Mouse (Mus musculus) midbrain, embryonic 13.5 days (tissue): ENCODE results near the gene Rps23. TPM values are rescaled to one million over a fixed set of nuclear protein-coding genes. Genes with fewer than 3 reads are reported as not detected.
"Not testable (repeated sequence)": the region's sequence is repeated elsewhere in the genome, so short reads cannot be mapped to it uniquely, and the experiment has no call there.

Source experiments
- ATAC-seq: fragments of 200-750 bp; cut with Nextera tagmentation; 2 replicates; pipeline ENCODE4 v1.8.0; 2017; ENCODE audit warnings: mild to moderate bottlenecking, moderate TSS enrichment, moderate library complexity
- H3K27ac ChIP-seq: fragments of 300-500 bp; sonication (generic); 2 replicates; pipeline ENCODE4 v1.5.1; 2015; ENCODE audit warnings: inconsistent platforms, mild to moderate bottlenecking, moderate library complexity
- H3K27me3 ChIP-seq: fragments of 300-500 bp; sonication (generic); 2 replicates; pipeline ENCODE4 v1.6.1; 2015; ENCODE audit warnings: mild to moderate bottlenecking, inconsistent platforms
- H3K36me3 ChIP-seq: fragments of 300-500 bp; sonication (generic); 2 replicates; pipeline ENCODE4 v1.6.1; 2015; ENCODE audit warnings: mild to moderate bottlenecking, inconsistent platforms
- H3K4me1 ChIP-seq: fragments of 300-500 bp; sonication (generic); replicated peaks from 2 replicates; pipeline ENCODE4 v1.6.1; 2015; ENCODE audit warnings: inconsistent platforms
- H3K4me2 ChIP-seq: fragments of 300-500 bp; sonication (generic); replicated peaks from 2 replicates; pipeline ENCODE4 v1.6.1; 2015; ENCODE audit warnings: moderate library complexity, mild to moderate bottlenecking, inconsistent platforms
- H3K4me3 ChIP-seq: fragments of 300-500 bp; sonication (generic); replicated peaks from 2 replicates; pipeline ENCODE4 v1.5.1; 2015; ENCODE audit warnings: mild to moderate bottlenecking, inconsistent platforms
- H3K9ac ChIP-seq: fragments of 300-500 bp; sonication (generic); replicated peaks from 2 replicates; pipeline ENCODE4 v1.6.1; 2015; ENCODE audit warnings: mild to moderate bottlenecking, inconsistent platforms
- H3K9me3 ChIP-seq: fragments of 300-500 bp; sonication (generic); 2 replicates; pipeline ENCODE4 v1.6.1; 2016; ENCODE audit warnings: mild to moderate bottlenecking, inconsistent platforms
- WGBS: fragments of 180-500 bp; shearing (Covaris S2); methylation state at CpG from one replicate; pipeline ENCODE4 v1.1.7; 2015; 5-methylcytosine and 5-hydroxymethylcytosine counted together
- polyA plus RNA-seq: library from polyadenylated mRNA; unstranded; fragments of >200 nt; fragmentation: Nextera tagmentation; extraction: Ambion mirVana; gene quantifications from 2 replicates; pipeline ENCODE4 v1.2.1, GENCODE M21; 2015

Rps23 gene
- polyA plus RNA-seq, 1 experiment from 2014 or later = 139 TPM

DNA sequence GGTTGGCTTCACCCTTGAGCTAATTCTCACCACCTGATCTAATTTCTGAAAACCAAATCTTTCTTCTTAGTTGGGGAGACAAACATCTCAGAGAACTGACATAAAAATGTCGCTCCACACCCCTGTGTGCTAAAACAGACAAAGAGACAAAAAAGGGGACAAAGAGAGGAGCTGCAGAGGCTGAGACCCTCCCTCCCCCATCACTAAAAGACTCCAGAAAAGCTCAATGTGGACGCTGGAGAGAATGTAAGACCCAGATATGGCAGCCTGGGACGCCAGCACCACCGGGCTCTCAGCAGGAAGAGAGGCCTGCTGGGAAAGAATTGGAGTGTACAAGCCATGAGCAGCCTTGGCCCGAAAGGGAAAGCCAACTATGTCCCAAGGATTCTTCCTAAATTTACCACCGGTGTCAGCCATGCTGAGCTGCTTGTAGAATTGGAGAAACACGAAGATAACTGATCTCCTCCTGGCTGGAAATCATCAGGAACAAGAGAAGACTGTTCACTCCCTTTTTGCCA is 9.0 kb upstream of the Rps23 start:
- WGBS = 45% methylated on average over 7 of the region's 7 CpGs
- no peak overlapping the region for H3K4me2 ChIP-seq

DNA sequence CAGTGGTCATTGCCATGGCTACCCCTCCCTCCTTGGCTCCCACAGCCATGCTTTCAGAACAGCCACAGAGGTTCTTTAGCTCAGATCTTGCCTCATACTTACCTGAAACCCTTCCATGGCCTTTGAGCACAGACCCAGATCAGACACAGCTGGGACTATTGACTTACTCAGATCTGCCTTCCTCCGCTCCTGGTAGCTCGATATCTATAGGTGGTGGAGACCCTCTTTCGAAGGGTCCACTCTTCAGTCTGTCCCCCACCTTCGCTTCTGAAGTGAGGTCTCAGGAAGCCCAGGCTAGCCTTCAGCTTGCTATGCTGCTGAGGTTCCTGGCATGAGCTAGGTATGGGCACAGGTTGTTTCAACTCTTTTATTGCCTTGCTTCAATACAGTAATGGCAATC is 8.0 kb upstream of the Rps23 start:
- H3K4me1 ChIP-seq = peaks cover 13% of the 10 kb centered on the region
- WGBS = 93% methylated on average over 4 of the region's 4 CpGs
- no peak overlapping the region for H3K4me3 ChIP-seq
- H3K4me2 ChIP-seq = no peak overlapping the region
- no peaks in the 10 kb centered on the region for H3K9me3 ChIP-seq
- H3K27me3 ChIP-seq = no peaks in the 10 kb centered on the region
- H3K36me3 ChIP-seq = no peaks in the 10 kb centered on the region
- ATAC-seq = no peak
- no peak overlapping the region for H3K9ac ChIP-seq
- no peak overlapping the region for H3K27ac ChIP-seq

More for the DNA sequence above, 9.0 kb upstream of the Rps23 start:
- peak overlapping the region; percentile 75 for H3K27ac ChIP-seq
- no peaks in the 10 kb centered on the region for H3K27me3 ChIP-seq
- 0 out of 2 replicates have a peak, but pooled peaks have one; percentile 31 for ATAC-seq
- peaks cover 13% of the 10 kb centered on the region for H3K4me1 ChIP-seq
- H3K9ac ChIP-seq = no peak overlapping the region
- no peak overlapping the region for H3K4me3 ChIP-seq
- H3K9me3 ChIP-seq = no peaks in the 10 kb centered on the region
- no peaks in the 10 kb centered on the region for H3K36me3 ChIP-seq

DNA sequence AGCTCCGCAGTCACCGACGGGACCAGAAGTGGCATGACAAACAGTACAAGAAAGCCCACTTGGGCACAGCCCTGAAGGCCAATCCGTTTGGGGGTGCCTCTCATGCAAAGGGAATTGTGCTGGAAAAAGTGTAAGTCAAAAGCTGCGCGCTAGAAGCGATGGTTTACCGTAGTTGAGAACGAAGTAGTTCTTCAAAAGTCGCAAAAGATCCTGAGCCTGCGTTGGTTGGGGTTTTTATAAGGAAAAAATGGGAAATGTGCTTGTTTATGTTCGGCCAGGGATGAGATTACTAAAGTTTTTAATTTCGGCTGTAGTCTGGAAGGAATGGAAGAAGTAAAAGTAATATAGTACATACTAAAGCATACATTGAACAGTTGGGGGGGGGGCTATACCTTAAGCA is 859 bp downstream of the Rps23 start:
- under 1% methylated on average over 13 of the region's 13 CpGs for WGBS
- not testable (repeated sequence) for ATAC-seq, H3K27me3 ChIP-seq, H3K9me3 ChIP-seq, H3K27ac ChIP-seq
- peaks cover 36% of the 10 kb centered on the region for H3K36me3 ChIP-seq
- peak overlapping the region; percentile 92 for H3K9ac ChIP-seq
- H3K4me2 ChIP-seq = peak overlapping the region; percentile 73
- peaks cover 10% of the 10 kb centered on the region for H3K4me1 ChIP-seq
- peak overlapping the region; percentile 78 for H3K4me3 ChIP-seq

DNA sequence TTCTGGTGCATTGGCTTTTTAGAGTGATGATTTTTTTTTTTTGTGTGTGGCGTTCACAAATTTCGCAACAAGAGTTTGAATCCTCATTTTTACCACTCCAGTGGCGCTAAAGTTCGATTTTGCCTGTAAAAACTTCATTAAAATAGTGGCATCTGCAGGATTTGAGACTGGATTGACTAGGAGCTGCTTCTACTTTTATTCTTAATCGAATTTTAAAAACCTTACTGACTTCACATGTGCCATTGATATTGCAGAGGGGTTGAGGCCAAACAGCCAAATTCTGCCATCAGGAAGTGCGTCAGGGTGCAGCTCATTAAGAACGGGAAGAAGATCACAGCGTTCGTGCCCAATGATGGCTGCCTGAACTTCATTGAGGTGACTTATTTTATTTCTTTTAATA is 1.3 kb downstream of the Rps23 start:
- H3K4me3 ChIP-seq = peak overlapping the region; percentile 78
- no peak overlapping the region for H3K27ac ChIP-seq
- H3K27me3 ChIP-seq = no peaks in the 10 kb centered on the region
- H3K9ac ChIP-seq = peak overlapping the region; percentile 92
- WGBS = 50% methylated on average over 9 of the region's 9 CpGs
- peak overlapping the region; percentile 73 for H3K4me2 ChIP-seq
- ATAC-seq = no peak
- no peaks in the 10 kb centered on the region for H3K9me3 ChIP-seq
- peaks cover 10% of the 10 kb centered on the region for H3K4me1 ChIP-seq
- H3K36me3 ChIP-seq = peaks cover 38% of the 10 kb centered on the region

DNA sequence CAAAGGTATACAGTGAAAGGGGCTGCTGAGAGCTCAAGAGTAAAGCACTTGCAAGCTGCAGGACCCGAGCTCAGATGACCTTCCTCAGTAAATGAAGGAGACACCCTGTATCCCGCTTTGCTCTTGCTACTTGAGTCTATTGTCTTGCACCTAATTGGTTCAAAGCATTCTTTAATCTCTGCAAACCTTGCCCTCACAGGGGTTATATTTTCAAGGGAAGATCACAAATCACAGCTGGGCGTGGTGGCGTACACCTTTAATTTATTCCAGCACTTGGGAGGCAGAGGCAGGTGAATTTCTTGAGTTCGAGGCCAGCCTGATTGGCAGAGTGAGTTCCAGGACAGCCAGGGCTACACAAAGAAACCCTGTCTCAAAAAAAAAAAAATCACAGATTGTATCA is 2.4 kb downstream of the Rps23 start:
- Histone ChIP-seq H3K4me1 (peaks cover 10% of the 10 kb centered on the region), H3K9me3 (no peaks in the 10 kb centered on the region), H3K9ac (no peak overlapping the region), H3K4me2 (no peak overlapping the region), H3K36me3 (peaks cover 38% of the 10 kb centered on the region), H3K27ac (no peak overlapping the region; the same call in 1 of the 2 replicates), H3K4me3 (no peak overlapping the region), H3K27me3 (no peaks in the 10 kb centered on the region)
- 89% methylated on average over 5 of the region's 5 CpGs for WGBS
- ATAC-seq = no peak

DNA sequence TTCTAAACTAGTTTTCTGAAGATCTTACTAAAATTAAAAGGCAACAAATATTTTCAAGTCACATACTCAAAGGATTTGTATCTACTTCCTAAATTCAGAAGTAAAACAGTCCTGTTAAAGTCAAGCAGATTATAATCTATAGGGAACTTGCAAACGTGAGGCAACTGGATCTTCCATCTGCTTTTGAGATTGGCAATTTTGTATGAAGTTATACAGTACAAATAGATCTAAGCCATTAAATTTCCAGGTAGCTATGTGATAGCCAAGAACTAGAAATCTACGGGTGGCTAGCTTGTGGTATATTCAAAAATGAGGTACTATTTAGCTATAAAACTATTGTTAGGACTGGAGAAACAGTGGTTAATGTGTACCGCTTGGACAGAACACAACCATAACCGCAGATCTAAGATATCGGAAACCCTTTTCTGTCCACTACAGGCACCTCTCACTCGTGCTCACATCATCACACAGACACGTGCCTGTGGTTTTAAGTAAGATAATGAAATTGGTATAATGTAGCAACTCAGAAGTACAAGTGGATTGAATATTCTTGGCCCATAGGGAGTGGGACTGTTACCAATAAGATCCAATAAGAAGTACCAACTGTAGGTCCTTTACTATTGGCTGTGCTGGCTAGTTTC is 3.5 kb downstream of the Rps23 start:
- no peaks in the 10 kb centered on the region for H3K9me3 ChIP-seq
- ATAC-seq = no peak
- H3K4me3 ChIP-seq = no peak overlapping the region
- H3K27ac ChIP-seq = no peak overlapping the region
- peaks cover 10% of the 10 kb centered on the region for H3K4me1 ChIP-seq
- 83% methylated on average over 7 of the region's 7 CpGs for WGBS
- no peak overlapping the region for H3K4me2 ChIP-seq
- H3K27me3 ChIP-seq = no peaks in the 10 kb centered on the region
- no peak overlapping the region for H3K9ac ChIP-seq
- peaks cover 38% of the 10 kb centered on the region for H3K36me3 ChIP-seq

DNA sequence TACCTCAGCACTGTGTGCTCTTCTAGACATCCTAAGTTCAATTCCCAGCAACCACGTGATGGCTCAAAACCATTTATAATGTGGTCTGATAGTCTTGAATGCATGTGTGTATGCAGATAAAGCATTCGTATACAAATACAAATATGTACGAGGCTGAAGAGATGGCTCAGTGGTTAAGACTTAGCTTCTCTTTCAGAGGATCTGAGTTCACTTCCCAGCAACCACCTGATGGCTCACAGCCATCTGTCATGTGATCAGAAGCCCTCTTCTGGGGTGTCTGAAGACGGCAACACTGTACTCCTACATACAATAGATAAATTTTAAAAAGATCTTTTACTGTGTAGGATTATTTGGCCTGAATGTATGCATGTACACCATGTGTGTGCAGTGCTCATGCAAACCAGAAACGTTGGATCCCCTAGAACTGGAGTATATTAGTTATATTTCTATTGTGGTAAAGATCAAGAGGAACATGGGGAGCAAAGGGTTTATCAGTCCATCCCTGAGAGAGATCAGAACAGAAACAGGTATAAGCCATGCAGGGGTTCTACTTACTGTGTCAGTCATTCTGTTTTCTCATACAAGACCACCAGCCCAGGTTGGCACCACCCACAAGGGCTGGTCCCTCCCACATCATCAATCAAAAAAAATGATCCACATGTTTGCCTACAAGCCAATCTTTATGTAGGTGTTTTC is 4.3 kb downstream of the Rps23 start:
- Histone ChIP-seq H3K4me3 (no peak overlapping the region), H3K9ac (no peak overlapping the region), H3K9me3 (no peaks in the 10 kb centered on the region), H3K4me1 (peaks cover 10% of the 10 kb centered on the region), H3K27me3 (no peaks in the 10 kb centered on the region), H3K27ac (no peak overlapping the region), H3K4me2 (no peak overlapping the region), H3K36me3 (peaks cover 38% of the 10 kb centered on the region)
- ATAC-seq = no peak
- 80% methylated on average over 5 of the region's 5 CpGs for WGBS

DNA sequence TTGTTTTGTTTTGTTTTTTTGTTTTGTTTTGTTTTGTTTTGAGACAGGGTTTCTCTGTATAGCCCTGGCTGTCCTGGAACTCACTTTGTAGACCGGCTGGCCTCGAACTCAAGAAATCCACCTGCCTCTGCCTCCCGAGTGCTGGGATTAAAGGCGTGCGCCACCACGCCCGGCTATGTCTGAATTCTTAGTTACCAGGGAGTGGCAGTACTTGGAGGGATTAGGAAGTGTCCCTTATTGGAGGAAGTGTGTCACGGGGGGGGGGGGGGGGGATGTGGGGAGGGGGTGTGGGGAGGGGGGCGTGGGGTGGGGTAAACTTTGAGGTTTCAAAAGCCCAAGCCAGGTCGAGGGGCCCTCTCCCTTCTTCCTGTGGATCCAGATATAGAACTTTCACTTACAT is 5.5 kb downstream of the Rps23 start:
- 94% methylated on average over 9 of the region's 10 CpGs for WGBS
- H3K27me3 ChIP-seq, H3K27ac ChIP-seq, H3K9me3 ChIP-seq, ATAC-seq, H3K4me2 ChIP-seq, H3K4me3 ChIP-seq, H3K9ac ChIP-seq: not testable (repeated sequence)
- Histone ChIP-seq H3K4me1 (peaks cover 10% of the 10 kb centered on the region), H3K36me3 (peaks cover 38% of the 10 kb centered on the region)

DNA sequence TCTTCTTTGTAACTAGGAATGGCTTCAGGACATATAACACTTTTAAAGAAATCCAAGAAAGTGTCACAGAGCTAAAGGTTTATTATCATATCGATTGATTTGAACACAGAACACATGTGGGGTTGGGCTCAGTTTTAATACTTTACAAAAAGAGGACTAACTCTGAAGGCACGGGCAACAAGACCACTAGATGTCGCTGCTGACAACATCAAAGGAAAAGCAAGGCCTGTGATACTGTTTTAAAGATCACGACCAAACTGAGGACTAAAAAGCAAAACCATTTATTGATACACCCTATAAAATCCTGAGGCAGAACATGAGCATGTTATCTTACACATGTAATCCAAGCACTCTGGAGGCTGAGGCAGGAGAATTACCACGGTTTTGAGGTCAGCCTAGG is 7.1 kb downstream of the Rps23 start:
- Histone ChIP-seq H3K9me3 (no peaks in the 10 kb centered on the region), H3K27me3 (no peaks in the 10 kb centered on the region), H3K4me2 (no peak overlapping the region), H3K9ac (no peak overlapping the region), H3K4me1 (0 out of 2 replicates have a peak, but pooled peaks cover 2% of the 10 kb centered on the region), H3K36me3 (peaks cover 36% of the 10 kb centered on the region), H3K27ac (no peak overlapping the region), H3K4me3 (no peak overlapping the region)
- 23% methylated on average over 5 of the region's 5 CpGs for WGBS
- peak; percentile 46 for ATAC-seq

DNA sequence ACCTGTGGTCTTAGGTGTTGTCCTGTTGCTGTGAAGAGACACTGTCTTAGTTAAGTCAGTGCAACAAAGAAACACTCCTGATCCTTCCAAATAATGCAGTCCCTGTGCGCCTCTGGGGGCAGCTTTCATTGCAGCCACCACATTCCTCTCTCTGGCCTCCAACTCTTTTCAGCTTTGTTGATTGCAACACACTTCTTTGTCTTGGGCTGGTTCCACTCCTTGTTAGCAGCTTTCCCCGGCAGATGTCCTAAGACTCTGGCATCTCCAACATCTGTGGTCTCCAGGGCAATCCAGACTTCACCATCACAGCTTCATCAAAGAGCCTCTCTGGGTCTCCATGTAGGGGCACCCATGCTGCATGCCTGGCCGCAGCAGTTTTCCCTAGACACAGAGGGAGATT is 10.5 kb downstream of the Rps23 start:
- Histone ChIP-seq H3K36me3 (peaks cover 4% of the 10 kb centered on the region; the same call in 1 of the 2 replicates), H3K9me3 (no peaks in the 10 kb centered on the region), H3K9ac (no peak overlapping the region), H3K4me3 (no peak overlapping the region), H3K27me3 (no peaks in the 10 kb centered on the region), H3K27ac (no peak overlapping the region), H3K4me2 (no peak overlapping the region), H3K4me1 (no peaks in the 10 kb centered on the region)
- 57% methylated on average over 3 of the region's 3 CpGs for WGBS
- no peak for ATAC-seq

DNA sequence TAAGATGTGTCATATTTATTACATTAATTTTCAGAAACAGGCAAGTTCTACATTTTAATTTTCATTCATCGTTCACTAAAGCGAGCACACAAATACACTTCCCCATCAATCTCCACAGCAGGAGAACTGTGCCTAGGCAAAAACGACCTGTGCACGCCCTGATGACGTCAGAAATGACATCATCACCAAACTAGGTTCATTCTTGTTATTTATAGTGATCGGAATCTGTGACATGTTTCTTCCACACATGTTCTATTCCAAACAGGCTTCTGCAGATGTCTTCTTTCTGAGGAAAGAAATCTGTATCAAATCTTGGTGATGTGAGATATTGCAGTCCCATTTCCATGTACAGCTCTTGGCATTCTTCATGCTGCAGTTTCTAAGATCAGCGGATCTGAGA is 13.1 kb downstream of the Rps23 start:
- Histone ChIP-seq H3K9ac (no peak overlapping the region), H3K4me3 (no peak overlapping the region), H3K36me3 (no peaks in the 10 kb centered on the region), H3K27me3 (no peaks in the 10 kb centered on the region), H3K27ac (no peak overlapping the region), H3K4me1 (no peaks in the 10 kb centered on the region), H3K4me2 (no peak overlapping the region), H3K9me3 (no peaks in the 10 kb centered on the region)
- WGBS = 88% methylated on average over 7 of the region's 7 CpGs
- ATAC-seq = no peak

DNA sequence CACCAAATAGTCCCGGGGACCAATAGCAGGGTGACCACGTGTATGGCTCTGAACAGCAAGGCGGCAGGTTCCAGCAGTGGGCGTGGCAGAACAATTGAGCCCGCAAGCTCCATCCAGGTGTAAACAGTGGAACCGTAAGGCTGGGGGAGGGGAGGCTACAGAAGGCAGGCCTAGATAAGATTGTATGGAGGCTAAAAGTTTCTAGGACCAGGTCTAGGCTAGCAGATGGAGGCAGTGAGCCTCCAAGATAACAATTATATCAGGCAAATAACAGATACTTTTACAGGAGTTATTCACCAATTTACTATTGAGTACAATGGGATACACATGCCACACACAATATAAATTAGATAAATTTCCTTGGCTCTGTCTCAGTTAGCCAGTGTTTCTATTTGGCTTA is 16.4 kb downstream of the Rps23 start:
- WGBS = 70% methylated on average over 6 of the region's 6 CpGs

More for the DNA sequence above, 16.4 kb downstream of the Rps23 start:
- Histone ChIP-seq H3K27ac (no peak overlapping the region), H3K27me3 (no peaks in the 10 kb centered on the region), H3K4me1 (no peaks in the 10 kb centered on the region), H3K9me3 (no peaks in the 10 kb centered on the region), H3K4me2 (no peak overlapping the region), H3K36me3 (no peaks in the 10 kb centered on the region), H3K9ac (no peak overlapping the region), H3K4me3 (no peak overlapping the region)
- no peak for ATAC-seq
